Mouse (Mus musculus): ENCODE measurements at regions not wholly inside any gene's neighbourhood (a gene's known extent, or its start where the extent isn't known, plus 50 kb on each side); places are given as distances from the start of the nearest gene placed in this dataset.
A peak's percentile ranks its signal among the peaks of the same experiment; 100 is the strongest.

DNA sequence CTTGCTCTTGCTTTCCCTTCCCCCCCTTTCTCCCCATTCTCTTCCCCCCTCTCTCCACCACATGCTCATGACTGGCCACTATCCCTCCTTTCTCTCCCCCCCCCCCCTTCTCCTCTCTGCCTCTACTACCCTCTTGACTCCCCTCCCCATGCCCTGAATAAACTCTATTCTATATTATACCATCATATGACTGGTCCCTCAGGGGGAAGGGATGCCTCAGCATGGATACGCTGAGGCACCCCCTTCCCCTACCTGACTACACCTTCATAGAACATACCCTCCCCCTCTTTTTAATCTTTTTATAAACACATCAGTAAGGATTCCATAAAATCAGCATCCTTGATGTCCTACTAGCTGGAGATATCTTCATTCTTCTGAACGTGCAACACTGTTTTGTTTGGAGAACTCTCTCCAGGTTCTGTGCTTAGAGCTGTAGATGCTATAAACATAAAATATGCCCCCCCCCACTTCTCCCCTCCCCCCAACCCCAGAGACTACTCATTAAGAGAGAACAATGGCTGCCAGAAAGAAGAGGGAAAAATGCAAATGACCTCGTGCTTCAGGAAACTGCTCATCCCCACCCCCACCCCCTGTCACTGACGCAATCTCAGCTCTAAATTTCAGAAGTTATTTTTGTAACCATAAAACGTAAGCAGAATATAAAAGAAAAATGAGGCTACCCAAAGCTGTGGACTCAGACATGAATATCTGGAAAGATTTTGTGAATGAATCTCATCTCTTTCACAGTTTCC is 102.3 kb downstream of the Pja2 start:
- DNase-seq (ENCODE audit: low spot score) = no peak

DNA sequence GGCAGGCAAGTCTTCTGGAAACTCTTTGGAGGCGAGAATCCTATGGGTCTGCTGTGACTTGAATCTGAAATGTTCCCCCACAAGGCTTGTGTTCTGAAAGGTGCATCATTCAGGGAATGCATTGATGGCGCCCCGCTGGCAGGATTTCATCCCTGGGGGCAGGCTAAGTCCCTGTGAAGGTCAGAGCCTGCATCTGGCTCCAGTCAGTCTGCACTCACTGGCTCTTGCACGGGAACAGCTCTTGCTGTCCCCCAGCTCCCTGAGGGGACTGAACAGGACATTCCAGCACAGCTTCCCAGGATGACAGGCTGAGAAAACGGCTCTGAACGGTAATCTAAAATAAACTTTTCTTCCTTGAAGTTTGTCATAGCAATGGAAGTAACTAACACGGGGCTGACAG is 117.1 kb downstream of the Pja2 start:
- DNase-seq (ENCODE audit: low spot score) = peak; percentile 28

DNA sequence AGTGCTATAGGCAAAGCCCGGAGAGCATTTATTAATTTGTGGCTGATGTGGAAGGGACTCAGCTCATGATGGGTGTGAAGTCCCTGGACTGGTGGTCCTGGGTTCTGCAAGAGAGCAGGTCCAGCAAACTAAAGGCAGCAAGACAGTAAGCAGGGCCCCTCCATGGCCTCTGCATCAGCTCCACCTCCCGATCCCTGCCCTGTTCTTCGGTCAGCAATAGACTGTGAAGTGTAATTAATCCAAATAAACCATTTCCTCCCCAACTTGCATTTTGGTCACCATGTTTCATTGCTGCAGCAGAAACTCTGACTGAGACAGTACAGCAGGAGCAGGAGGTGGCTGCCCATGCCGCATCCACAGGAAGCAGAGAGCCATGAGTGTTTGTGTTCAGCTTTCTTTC is 118.5 kb downstream of the Pja2 start:
- no peak for DNase-seq (ENCODE audit: low spot score)

DNA sequence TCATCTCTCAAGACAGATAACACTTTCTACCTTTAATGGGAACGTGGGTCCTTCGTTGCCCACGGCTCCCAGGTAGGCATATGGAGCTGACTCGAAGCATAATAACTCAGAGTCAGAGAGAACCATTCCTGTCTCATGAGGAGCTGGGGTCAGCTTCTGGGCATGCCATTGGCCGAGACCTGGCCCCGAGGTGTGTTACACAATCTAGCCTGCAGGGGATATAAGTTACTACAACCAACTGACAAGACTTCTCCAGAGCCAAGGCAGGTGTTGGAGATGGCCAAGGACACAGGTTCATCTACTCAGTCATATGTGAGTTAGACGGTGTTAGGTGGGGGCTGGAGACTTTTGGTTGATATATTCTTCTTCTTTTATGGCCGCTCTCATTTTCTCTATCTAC is 120.4 kb downstream of the Pja2 start:
- no peak for DNase-seq (ENCODE audit: low spot score)

DNA sequence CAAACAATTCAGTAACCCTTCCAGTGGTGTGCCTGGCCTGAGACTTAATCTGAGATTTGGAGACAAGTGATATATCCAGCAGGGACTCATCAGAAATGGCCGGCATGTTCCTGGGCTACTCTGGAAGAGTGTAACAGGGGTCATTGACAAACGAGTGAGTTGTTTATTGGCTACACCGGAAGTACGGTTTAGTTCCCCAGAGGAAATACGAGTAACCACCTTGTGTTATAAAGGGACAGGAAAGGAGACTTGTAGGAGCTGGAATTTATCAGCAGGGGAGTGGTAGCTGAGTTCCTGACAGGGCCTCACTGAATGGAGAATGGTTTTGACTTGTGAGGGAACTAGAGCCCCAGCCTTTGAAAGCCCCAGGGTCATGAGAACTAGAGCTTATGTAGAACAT is 121.3 kb downstream of the Pja2 start:
- DNase-seq (ENCODE audit: low spot score) = no peak

DNA sequence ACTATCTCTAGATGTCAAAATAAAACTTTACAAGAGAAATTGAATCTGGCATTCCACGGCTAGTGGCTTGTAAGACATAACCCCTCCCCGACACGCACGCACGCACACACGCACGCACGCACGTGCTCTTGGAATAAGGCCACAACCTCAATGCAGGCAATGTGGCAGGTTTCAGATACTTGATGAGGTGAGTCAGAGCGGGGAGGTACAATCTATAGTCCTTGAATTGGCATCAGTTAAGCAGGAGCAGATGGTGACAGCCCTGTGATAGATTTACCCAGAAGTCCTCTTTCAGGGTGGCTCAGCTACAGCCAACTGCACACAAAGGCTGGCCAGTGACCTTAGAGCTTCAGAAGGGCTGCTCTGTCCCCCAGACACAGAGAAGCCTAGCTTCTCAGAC is 122.1 kb downstream of the Pja2 start:
- DNase-seq (ENCODE audit: low spot score) = no peak

DNA sequence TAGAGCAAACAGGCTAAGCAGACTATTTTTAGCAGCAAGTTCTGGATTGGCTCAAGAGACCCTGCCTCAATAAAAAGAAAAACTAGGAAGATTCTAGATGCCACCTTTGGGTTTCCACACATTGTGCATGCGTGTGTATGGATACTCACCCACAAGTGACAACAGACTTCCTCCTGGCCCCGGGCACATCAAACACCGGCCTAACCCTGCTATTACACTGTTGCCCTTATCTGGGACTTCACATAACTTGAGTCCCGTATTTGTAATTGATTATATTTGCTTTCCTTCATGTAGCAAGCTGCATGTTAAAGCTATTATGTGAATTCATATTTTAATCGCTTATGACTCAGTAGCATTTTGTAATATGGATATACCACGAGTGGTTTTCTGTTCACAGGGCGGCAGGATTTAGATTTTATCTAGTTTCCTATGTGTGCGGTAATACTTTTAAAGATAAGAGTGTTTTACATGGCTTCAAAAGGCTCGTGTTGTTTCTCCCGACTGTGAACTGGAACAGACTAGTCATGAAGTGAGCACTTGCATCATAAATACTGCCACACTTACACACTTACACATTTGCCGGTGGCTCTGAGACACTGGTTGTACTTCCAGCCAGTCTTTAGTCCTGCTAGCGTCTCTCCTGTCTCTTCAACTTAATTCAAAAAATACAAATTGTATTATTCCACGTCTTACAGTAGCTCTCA is 123.4 kb downstream of the Pja2 start:
- DNase-seq (ENCODE audit: low spot score) = no peak

DNA sequence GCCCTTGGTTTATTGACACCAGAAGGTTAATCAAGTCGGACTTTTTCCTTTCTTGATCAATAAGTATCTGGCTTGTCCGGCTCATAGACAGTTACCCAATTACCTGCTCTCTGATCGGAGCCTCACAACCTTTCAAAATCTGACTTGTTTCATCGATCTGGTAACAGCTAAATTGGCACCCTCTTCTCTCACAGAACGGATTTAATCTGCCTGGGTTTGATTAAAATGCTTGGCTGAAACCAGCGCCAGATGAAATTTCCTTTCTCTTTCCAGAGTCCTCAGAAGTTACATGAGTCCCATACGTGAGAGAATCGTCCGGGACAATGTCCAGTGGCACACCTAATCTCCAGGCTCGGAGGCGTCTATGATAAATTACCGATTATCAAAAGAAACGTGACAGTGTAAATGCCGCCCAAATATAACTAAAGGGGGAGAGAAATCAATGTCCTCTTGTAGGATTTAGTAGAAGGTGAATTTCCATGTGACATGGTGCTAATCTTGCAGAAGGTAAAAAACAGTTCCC is 125.5 kb downstream of the Pja2 start:
- DNase-seq (ENCODE audit: low spot score) = no peak

DNA sequence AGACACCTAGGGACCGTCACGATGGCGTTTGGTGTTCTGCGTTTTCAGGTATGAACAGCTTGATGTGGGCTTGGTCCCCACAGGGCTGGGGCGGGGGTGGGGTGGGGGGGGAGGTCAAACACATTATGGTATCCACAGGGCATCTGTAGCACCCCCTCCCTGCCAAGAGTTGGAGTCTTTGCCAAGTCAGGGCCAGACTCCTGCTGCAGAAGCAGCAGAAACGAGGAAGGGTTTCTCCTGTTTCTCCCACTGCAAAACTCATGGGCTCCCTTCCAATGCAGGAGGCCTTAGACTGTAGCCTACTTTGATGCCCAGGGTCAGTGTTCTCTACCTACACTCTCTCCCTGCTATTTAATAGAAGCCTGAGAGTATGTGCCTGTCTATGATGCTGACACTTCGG is 128.1 kb downstream of the Pja2 start:
- no peak for DNase-seq (ENCODE audit: low spot score)

DNA sequence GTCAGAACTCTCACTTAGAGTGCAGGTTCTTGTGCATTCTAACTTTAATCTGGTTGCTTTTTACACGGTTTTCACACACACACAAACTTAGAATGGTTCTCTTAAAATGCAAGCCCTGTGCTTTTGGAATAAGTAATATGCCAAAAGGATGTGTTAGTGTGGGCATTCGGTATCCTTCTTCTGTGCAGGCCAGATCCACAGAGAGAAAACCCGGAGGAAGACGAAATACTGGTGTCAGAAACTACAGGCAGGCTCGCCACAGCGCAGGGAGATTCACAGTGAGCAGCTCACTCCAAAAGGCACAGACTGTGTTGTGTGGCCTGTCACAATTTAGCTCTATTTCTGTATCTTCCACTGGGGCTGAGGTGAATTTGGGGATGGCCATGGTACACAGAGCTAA is 129.5 kb downstream of the Pja2 start:
- DNase-seq (ENCODE audit: low spot score) = no peak

DNA sequence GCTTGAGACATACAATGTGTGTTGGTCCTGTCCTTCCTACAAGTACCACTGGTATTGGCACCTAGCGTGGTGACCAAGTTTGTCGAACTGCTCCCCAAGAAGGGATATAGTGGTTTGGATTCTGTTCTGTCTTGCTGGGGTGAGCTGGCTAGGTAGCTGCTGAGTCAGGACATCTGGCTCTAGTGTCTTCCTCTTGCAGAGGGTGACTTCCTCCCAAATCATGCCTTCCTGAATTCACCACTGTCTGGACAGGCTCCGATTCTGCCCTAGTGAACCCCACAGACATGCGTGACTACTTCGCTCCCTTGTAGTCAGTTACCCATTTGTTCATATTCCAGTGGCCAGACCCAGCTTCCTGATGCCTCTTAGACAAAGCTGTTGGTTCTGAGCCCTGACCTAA is 130.1 kb downstream of the Pja2 start:
- DNase-seq (ENCODE audit: low spot score) = no peak

DNA sequence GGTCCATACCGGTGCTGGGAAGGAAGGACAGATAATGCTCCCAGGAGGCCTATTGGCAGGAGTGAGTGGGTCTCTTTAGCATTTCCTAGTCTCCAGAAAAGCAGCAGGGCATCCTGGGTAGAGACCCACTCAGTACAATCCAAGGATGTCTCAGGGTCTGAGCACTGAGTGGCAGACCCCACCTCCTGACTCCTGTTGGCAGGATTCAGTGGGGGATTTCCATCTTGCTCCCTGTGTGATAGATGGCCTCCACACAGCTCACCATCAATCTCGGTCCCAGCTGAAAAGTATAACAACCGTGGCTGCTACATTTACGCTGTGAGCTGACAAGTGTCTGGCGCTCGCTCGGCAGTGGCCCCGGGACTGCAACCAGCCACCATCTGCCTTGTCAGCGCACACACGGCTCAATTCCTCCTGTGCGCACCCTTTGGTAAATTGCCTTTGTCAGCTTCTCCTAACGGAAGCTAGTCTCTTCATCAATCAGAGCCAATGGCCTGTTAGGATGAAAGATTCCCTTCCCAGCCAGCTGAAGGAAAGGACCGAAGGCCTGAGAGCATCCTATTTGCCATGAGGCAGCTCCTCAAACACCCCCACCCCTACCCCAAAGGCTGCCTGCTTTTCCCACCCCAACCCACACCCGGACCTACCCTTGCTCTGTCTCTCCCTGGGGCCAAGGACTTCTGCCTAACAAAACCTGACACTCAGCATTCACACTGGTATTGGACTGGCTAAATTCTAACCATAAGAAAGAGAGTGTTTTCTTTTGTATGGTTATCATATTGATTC is 131.4 kb downstream of the Pja2 start:
- DNase-seq (ENCODE audit: low spot score) = no peak

DNA sequence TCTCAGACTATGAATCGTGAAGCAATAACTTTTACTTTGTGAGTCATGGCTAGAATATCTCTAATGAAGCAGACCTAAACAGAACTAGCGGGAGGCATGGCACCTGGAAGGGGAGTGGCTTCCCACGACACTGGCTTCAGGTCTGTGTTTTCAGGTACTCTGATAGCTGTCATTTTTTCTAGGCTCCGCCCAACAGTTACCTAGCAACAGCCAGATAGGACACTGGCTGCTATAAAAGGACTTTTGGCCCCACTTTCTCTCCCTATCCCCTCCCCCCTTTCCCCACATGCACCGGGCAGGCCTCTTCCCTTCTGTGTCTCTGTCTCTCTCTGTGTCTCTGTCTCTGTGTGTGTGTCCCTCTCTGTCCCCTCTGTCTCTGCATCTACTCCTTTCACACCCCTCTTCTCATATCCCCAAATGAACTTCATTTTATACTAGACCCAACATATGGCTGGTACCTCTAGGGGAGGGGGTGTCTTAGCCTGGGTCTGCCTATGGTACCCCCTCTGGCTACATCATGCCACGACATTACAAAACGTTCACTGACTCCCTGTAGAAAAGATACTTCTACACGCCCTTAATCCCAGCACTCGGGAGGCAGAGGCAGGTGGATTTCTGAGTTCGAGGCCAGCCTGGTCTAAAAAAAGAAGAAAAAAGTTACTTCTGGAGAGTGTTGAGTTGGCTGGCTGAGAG is 132.3 kb downstream of the Pja2 start:
- no peak for DNase-seq (ENCODE audit: low spot score)

DNA sequence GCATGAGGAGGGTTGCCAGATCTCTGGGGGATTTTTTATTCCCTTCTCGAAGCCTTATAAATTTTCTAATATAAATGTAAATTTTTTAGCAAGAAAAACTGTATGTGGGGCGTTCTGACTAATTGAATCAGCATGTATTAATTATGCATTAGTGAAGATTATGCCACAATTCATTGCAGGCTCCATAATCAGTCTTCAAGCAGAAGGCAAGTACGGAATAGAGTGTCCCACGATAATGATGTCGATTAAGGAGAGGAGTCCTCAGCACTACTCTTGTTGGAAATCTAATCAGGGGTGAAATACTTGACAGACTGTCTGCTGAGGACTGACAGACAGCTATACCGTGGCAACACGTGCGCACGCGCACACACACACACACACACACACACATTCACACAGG is 135.3 kb downstream of the Pja2 start:
- DNase-seq (ENCODE audit: low spot score) = no peak

DNA sequence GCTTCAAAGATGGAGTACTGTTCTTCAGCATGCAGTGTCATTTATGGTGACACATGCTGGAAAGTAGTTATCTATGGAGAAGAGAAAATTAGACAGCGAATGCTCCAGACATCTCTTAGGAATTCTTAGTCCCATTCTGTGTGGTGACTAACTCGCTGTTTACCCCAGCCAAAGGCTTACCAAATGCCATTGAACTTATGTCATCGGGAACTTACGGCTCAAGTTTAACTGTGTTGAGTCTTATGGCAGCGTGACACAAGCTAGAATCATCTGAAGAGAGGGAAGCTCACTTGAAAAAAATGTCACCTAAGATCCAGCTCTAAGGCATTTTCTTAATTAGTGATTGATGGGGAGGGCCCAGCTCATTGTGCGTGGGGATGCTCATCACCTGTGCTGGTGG is 138.7 kb downstream of the Pja2 start:
- no peak for DNase-seq (ENCODE audit: low spot score)
